Mouse (Mus musculus) heart, postnatal 36 days (tissue): ENCODE results near the gene Rap1gap2. TPM values are rescaled to one million over a fixed set of nuclear protein-coding genes. Genes with fewer than 3 reads are reported as not detected.

Source experiments
- DNase-seq, 2 experiments: peaks; one replicate each; pipeline ENCODE4 v3.0.0; 2021 to 2022
- intact Hi-C: fragments of 180-260 bp; cut with DNase I; formaldehyde crosslinking; loops from one replicate; pipeline ENCODE4 v1.15.1; 2025
- total RNA-seq, 2 experiments: library from RNA; stranded (reverse); gene quantifications; 2 replicates each; pipeline ENCODE4 v1.2.3; 2021

The Rap1gap2 gene
- total RNA-seq, 2 experiments from 2014 or later: 74.1 to 86.6 TPM

DNA sequence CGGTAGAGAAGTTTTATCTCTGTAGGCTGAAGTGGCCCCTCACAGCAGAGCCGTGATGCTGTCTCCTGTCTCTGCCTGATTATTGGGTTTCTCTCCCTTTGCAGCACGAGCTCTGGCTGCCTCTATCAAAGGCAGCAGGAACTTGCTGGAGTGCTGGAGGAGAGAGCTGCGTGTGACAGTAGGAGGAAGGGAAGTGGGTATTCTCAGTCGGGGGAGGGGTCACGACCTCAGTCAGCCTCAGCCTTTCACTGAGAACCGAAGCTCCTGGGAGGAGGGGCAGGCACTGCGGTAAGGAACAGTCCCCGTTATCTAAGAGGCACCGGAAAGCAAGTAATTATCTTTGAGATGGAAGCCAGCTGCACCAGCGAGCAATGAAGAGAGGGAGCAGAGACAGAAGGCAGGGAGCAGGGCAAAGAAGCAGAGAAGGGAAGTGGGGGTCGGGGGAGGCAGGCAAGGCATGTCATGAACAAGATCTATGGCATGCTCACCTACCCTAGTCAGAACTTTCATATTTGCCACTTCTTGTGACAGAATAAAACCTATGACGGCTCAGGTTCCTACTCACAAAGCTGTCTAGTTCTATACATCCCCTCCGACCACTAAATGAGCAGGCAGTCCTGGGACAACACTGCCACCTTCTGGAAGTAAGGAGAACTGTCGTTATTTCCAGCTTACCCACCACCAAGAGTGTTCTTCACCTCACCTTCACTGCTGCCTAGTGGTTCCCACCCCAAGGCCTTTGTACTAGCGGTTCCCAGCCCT, 63.6 kb downstream of the Rap1gap2 start:
- peak; percentile 33 to 53 for DNase-seq
- intact Hi-C loops: loop anchor here (2.0 kb wide), 2 partner anchors 144 to 170 kb away; no protein-coding TSS in a partner anchor

DNA sequence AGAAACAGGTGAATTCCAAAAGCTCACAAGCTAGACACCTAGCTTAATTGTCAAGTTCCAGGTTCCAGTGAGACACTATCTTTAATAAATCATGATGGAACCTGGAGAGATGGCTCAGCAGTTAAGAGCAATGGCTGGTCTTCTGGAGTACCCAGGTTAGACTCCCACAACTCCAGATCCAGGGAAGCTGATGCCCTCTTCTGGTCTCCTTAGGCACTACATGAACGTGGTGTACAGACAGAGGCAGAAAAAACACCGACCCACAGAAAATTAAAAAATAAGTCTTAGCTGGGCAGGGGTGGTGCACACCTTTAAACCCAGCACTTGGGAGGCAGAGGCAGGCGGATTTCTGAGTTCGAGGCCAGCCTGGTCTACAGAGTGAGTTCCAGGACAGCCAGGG, 64.5 kb downstream of the Rap1gap2 start:
- intact Hi-C loops: loop anchor here (2.0 kb wide), 2 partner anchors 143 to 169 kb away; no protein-coding TSS in a partner anchor
- peak; percentile 56 to 64 for DNase-seq

DNA sequence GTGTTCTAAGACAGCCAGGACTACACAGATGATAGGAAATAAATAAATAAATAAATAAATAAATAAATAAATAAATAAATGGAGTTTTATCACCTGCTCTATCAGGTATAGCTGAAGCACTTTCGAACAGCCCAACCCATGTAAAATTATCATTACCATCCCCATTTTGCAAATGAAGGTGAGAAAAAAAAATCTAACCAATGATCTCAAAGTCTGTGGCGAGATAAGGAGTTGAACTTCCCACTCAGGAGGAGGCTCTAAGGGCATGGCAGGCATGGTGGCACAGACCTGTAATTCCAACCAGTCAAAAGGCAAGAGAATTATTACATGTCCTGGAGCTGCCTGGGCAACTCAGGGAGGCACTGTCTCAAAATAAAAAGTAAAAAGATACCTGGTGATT, 65.2 kb downstream of the Rap1gap2 start:
- intact Hi-C loops: no loop called here
- no peak for DNase-seq

DNA sequence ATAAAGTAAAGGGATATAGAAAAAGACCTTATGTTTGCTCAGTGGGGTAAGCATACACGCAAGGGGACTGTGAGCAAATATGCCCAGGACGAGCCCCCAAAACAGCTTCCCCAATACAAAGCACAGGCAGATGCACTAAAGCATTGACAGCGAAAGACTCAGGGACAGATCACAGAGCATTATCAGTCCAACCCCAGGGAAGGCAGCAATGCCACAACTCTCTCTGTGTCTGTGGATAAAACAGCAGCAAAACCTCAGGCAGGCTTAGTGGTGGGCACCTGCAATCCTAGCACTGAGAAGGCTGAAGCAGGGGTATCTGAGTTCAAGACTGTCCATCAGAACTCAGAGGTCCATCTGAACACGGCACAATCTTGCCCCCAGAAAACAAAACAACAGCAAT, 73.4 kb downstream of the Rap1gap2 start:
- intact Hi-C loops: no loop called here
- no peak for DNase-seq

DNA sequence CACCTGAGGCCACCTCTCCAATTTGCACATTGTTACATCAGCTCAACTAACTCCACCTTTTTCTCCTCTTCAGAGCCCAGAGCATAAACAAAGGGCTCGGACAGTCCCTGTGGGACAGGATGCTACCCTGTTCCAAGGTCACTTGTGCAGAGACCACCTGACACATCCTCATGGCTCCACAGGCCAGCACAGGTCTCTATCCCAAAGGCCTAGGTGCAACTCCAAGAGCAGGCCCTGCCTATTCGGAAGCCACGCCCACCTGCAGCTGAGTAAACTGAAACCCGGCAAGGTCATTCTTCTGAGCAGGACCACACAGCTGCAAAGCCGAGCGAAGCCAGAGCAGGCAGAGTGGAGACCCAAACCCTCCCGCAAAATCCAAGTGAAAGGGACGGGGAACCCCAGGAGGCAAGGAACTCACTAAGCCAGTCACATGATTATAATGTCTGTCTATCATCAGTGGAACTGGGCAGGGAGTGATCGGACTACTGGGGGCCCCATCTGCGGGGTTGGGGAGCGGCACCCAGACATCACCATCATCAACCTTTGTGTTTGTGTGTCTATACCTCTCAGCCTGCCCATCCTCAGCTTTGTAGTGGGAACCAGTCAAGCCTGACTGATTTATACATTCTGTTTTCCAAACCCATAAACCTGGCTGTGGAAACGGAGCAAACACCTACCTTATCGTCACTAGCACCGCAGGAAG, 74.4 kb downstream of the Rap1gap2 start:
- DNase-seq: no peak
- intact Hi-C loops: no loop called here

DNA sequence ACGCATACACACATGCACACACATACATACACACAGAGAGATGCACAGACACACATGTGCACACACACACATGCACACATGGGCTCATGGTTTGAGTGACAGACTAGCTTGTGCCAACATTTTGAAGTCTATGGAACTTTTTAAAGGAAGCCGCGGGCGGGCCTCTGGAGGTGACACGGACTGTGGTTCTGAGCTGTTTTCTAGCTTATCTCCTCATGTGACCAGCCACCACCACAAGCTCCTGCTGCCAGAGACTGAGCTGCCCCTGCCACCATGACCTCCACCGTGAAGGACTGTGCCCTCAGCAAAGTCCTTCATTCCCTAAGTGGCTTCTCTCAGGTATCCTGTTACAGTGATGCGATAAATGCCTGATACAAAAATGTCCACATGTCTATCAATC, 76.3 kb downstream of the Rap1gap2 start:
- intact Hi-C loops: no loop called here
- DNase-seq: no peak

DNA sequence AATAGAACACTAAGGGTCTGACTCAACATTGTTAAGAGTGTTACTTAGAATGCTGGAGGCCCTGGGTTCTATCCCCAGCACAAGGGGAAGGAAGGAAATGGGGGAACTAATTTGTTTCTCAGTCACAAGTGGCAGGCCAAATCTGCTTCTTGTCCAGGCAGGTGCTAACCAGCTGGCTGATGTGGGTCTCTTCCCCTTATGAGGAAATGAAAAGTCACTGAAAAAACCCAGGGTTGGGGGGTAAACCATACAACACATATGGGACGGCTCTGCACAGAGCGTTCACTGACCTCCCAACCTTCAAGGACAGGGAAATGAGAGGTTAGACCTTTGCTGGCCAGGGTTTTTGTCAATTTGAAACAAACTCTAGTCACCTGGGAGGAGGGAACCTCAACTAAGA, 77.7 kb downstream of the Rap1gap2 start:
- intact Hi-C loops: no loop called here
- no peak for DNase-seq

DNA sequence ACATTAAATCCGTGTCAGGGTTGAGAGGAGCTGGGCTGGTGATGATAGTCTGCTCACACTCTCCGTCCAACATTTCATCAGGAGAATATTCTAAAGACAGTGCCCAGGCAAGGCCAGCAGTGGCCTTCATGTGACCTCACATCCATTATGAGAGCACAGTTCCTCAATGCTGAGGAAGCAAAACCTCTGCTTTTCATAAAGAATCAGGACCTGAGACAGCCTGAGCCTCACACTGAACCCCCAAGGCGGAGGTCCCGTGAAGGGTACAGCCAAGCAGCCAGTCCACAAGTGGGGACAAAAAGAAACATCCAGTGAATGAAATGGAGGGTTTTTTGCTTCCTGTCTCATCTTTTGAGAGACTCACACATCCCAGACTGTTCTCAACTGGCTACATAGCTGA, 78.3 kb downstream of the Rap1gap2 start:
- intact Hi-C loops: no loop called here
- DNase-seq: no peak

DNA sequence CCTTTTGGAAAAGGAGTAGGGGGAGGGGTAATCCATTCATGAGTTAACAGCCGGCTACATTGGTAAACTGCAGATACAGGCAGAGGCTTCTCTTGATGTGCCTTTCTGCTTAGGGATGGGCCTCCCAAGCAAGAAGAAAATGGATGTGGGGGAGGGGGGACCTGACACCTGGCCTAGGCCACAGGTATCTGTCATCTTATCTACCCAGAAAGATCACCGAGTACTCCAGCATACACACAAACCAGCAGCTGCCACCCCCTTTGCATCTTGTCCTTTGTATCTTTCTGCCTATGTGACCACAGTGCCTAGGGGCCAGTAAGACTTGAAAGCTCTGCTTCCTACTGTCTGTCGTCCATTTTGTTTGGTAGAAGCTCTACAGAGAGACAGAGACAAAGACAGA, 79.0 kb downstream of the Rap1gap2 start:
- intact Hi-C loops: no loop called here
- no peak for DNase-seq

DNA sequence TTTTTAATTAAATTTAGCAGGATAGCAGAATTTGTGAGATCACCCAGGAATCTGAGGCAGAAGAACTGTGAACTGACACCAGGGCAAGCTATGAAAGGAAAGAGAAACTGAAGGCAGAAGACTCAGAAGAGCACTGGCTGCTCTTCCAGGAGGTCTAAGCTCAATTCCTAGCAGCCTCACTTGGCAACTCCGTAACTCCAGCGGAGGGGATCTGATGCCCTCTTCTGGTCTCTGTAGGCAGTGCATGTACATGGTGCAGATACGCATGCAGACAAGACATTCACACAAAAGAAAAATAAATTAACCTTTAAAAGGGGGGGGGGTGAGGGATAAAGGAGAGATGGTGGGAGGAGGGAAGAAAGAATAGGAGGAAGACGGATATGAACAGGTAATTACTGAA, 80.9 kb downstream of the Rap1gap2 start:
- no peak for DNase-seq
- intact Hi-C loops: no loop called here

DNA sequence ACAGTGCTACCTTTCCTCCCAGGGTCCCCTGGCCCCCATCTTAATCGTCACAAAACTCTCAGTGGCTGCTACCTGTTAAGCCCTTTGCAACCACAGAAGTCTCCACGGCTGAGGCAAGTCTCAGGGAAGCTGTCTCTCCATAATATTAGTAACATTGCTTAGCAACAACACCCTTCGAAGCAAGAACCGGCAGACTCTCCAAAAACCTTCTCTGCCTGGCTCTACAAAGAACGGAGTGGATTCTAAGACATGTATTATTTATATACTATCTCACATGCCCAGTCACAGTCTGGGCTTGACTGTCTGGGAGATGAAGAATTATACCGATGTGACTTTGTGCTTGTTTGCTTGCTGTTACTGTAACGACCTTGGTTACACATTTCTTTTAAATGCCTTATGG, 83.2 kb downstream of the Rap1gap2 start:
- DNase-seq: no peak
- intact Hi-C loops: loop anchor here (2.0 kb wide), 1 partner anchor 151 kb away; no protein-coding TSS in a partner anchor

DNA sequence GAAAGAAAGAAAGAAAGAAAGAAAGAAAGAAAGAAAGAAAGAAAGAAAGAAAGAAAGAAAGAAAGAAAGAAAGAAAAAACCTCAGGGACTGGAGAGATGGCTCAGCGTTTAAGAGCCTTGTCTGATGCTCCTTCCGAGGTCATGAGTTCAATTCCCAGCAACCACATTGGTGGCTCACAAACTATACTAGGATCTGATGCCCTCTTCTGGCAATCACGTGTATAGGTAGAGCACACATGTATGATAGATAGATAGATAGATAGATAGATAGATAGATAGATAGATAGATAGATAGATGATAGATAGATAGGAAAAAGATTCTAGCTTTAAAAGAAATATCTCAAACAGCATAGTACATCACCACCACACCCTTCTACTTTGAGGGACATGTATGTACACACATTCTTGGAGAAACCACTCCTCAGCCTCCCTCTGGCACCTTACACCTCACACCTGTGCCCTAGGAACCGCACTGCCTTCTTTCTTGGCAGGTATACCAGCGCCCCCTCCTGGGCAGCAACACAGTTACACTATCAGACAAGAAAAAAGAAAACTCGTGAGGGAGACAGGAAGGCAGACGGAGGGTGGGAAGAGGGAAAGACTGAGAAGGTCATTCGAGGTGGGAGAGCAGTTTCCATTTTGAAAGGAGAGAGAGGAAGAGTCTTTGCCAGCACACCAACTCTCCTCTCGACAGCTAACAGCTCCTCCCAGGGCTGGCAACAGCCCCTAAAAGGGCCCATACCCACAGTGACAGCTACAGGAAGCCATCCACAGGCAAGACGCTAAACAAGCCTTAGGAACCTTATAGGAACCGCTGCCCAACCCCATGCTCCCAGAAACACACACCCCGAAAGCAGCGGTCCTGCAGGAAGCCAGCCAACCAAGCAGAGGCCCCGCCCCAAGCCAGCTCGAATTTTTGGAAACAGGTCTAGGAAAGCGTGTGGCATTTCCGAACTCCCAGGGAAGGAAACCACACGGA, 84.2 kb downstream of the Rap1gap2 start:
- peak; percentile 52 to 54 for DNase-seq
- intact Hi-C loops: loop anchor here (1.0 to 2.0 kb wide), 2 partner anchors 123 to 150 kb away; no protein-coding TSS in a partner anchor

DNA sequence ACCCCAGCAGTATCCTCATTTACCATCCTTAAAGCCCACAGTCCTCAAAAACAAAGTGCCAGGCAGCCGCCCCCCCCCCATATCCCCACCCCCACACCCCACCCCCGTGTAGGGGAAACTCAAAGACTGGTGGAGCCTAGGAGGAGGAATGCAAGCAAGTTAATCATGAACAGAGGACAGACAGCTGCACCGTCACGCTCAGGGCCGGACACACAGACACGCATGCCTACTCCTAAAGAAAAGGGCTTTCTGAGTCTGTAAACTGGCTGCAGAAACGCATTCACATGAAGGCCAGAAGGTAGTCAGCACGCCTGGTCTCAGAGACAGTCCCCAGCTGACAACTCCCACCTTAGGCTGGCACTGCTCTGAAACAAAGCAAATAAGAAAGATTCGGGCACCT, 85.1 kb downstream of the Rap1gap2 start:
- DNase-seq: no peak
- intact Hi-C loops: loop anchor here (1.0 to 2.0 kb wide), 2 partner anchors 122 to 149 kb away; no protein-coding TSS in a partner anchor

DNA sequence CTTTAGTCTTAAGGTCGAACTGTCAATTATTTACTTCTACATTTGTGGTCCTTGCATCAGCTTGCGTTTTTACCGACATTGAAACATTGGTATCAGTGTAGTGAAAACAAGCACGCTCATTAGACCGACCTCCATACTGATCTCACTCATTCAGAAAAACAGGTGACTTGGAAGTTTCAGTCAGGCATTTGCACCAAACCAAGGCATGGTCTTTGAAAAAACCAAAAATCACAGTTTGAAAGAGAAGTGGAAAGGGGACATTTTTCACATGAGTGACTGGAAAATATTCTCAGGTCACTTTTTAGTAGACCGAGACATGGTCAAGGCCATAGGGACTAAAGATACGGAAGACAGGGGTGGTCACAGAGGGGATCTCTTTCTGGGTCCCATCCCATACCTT, 85.5 kb downstream of the Rap1gap2 start:
- intact Hi-C loops: no loop called here

DNA sequence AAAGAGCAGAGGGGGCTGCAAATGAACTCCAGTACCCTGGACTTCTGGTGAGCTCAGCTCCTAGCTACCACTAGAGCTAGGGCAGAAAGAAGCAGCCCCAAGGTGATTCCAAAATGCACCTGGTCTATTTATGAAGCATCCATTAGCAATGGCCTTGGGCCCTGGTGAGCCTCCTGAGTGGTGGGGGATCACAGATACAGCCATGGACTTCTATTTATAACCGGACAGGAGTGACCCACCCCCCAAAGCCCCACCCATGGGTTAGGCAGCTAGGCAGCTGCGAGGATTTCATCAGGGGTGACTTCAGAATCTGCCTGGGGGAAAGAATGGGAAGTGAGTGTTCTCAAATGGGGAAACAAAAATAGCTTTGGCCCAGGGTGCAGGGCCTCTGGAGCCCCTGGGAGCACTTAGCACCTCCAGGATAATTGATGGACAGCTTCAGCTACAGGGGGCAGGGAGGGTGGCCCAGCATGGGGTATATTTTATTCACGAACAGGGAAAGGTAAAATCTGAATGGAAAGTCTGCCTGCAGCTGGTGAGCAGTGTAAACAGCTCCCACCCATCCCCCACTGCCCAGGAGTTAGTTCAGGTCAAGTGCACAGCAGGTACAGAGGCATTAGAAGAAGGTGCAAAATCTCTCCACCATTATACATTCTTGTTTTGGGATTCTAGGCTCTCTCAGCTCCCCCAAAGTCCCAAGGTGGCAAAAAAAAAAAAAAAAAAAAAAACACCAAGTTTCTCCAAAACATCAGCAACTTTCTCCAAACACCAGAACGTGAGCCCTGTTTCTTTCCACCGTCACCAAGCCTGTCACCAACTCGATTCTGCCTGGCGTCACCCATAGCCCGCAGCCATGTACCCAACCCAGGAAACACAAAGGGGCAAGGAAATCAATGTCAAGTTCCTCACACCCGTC, 86.4 kb downstream of the Rap1gap2 start:
- no peak for DNase-seq
- intact Hi-C loops: no loop called here

More for the DNA sequence above, 85.5 kb downstream of the Rap1gap2 start:
- DNase-seq: no peak

DNA sequence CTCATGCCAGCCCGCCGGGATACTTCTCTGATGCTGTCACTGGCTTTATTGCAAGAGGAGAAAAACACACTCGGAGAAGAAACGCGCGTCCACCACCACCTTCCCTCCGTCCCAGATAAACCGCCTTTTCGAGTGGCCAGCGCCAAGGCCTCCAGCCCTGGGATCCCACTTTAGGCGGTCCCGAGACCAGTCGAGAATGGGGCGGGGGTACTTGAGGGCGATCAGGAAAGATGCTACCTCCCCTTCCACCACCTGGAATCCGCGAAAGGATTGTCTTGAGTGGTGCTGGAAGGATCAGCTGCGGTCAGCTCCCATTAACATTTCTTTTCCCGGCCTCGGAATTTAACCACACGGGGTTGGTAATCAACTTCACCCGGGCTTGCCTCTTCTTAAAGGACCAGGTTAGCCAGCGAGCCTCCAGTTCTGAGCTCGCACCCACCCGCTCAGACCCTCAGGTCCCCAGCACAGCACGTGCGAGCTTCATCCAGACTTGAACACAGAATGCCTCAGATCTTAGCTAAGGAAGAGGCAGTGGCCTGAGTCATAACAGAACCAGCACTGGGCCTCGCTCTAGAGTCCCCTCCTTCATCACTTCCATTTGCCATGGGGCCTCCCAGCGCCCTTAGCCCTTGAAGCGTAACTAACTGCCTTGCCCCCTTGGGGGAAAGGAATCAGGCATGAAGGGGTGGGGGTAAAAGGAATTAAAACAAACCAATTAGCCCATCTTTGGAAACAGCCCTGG, 87.3 kb downstream of the Rap1gap2 start:
- intact Hi-C loops: no loop called here
- DNase-seq: peak in 1 of 2 experiments; percentile 49

DNA sequence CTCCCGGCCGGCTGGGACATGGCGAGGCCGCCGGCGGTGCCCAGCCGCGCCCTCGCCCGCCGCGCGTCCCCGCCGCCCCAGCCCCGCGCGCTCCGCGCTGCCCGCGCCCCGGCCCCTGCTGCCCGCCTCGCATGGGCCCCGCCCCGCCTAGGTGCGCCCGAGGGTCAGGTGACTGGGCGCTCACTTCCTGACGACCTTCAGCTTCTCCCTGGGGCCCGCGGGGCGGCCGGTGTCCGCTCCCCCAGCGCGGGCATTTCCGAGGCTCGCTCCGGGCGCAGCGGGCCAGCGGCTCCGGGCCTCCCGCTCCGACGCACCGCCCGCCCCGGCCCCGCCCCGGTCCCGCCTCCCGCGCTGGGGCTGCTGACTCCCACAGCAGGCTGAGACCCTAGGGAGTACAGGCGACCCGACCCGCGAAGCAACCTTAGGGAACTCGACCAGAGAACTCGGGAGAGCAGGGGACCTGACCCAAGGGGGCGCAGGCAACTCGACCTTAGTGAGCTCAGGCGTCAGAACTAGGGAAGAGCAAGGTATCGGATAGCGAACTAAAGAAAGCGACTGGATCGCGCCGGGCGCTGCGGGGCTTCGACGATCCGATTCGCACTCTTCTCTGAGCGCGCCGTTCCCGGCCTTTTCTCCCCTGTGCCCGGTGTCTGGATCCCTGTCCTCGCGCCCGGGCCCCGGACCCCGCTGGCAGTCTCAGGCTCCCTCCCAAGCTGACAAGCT, 88.1 kb downstream of the Rap1gap2 start:
- DNase-seq: peak; percentile 73 to 81
- intact Hi-C loops: no loop called here

DNA sequence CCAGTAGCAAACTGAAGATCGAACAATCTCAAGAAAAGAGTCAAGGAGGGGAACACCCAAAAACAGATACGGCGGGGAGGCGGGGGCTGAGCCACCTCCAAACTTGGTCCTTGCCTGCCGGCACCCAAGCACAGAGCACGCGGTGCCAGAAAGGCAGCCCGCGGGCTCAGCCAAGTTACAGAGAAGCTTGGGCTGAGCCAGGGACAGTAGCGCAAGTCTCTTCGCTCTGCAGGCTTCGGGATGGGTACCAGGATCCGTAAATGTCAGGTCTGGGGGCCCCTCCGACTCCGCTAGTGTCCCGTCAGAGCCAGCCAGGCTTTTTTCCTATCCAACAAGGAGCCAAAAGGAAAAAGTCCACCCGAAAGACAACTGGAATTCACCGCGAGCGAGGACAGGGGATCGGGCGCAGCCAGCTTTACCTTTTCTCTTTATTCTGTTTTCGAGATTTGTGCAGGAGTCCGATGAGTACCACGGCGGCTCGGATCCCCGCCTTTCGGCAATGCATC, 88.7 kb downstream of the Rap1gap2 start:
- intact Hi-C loops: no loop called here
- peak; percentile 40 to 48 for DNase-seq
